Mouse (Mus musculus) forelimb bud, embryonic 11.5 days (tissue): ENCODE data around the gene Prkar1b.

ENCODE experiments used
- DNase-seq: peaks from one replicate; pipeline ENCODE4 v3.0.0-alpha.2; 2012; ENCODE audit warnings: low read depth, low spot score

The Prkar1b gene

GRCm38 (mm10) chr5:138974911-138975485 is 174.8 kb downstream of the Prkar1b start:
- DNase-seq, result no peak

DNA sequence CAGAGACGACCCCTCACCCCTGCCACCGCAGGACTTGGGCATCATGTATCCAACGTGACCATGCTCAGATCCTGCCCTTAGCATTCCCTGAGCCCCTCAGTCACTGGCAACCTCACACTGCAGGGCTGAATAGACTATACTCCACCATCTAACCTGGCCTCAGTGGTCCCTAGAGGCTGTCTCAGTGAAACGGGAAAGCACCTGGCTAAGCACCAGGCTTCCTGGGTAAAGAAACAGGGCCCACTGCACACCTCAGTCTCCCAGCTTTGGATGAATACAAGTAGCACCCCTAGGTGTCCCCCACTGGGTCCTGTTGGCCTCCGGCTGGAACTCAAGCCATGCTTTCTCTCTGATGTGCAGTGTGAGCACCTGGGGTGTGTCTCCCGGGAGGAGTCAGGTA is 176.3 kb downstream of the Prkar1b start:
- no peak for DNase-seq

DNA sequence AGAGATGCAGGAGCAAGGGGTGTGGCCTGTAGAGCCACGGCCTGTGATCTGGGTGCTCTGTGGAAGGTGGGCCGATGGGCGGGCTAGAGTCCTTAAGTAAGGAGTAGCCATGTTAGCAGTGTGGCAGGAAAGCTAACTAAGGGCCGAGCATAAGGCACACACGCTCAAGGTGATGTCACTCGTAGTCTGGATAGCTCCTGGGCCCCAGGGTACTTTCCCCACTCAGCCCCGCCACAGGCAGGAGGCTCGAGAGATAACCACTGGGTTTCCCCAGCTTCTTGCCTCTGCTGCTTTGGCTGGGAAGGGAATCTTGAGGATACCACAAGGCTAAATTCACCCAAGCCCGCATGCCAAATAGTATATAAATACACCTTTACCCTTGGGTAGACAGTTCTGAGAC is 178.4 kb downstream of the Prkar1b start:
- no peak for DNase-seq

GRCm38 (mm10) chr5:138970056-138970490 is 179.7 kb downstream of the Prkar1b start:
- no peak for DNase-seq
